Mouse (Mus musculus): ENCODE measurements around the gene Coil.

- no peak for TF ChIP-seq USF1 (IDR thresholded peaks at IDR 0.05; ENCODE audit: low read depth)
- no peak for TF ChIP-seq POLR2A (IDR thresholded peaks at IDR 0.05; ENCODE audit: insufficient read length, low read depth)
- no peak for TF ChIP-seq TCF12 (IDR thresholded peaks at IDR 0.05; ENCODE audit: insufficient read depth, poor library complexity, severe bottlenecking)
- TF ChIP-seq E2F4 (IDR thresholded peaks at IDR 0.05; ENCODE audit: insufficient read depth) = no peak
- TF ChIP-seq MYOD1 (IDR thresholded peaks at IDR 0.05; ENCODE audit: control insufficient read depth in 1 of 3, insufficient read length in 2 of 3, low read depth in 2 of 3) = no peak
- no peak for TF ChIP-seq CEBPB (IDR thresholded peaks at IDR 0.05; ENCODE audit: insufficient read depth, poor library complexity, severe bottlenecking)
Observed at GRCm38 (mm10) chr11:89012241-89012640, 42.2 kb downstream of the Coil start.
